Mouse (Mus musculus): ENCODE data around the gene Pcgf3.

DNA sequence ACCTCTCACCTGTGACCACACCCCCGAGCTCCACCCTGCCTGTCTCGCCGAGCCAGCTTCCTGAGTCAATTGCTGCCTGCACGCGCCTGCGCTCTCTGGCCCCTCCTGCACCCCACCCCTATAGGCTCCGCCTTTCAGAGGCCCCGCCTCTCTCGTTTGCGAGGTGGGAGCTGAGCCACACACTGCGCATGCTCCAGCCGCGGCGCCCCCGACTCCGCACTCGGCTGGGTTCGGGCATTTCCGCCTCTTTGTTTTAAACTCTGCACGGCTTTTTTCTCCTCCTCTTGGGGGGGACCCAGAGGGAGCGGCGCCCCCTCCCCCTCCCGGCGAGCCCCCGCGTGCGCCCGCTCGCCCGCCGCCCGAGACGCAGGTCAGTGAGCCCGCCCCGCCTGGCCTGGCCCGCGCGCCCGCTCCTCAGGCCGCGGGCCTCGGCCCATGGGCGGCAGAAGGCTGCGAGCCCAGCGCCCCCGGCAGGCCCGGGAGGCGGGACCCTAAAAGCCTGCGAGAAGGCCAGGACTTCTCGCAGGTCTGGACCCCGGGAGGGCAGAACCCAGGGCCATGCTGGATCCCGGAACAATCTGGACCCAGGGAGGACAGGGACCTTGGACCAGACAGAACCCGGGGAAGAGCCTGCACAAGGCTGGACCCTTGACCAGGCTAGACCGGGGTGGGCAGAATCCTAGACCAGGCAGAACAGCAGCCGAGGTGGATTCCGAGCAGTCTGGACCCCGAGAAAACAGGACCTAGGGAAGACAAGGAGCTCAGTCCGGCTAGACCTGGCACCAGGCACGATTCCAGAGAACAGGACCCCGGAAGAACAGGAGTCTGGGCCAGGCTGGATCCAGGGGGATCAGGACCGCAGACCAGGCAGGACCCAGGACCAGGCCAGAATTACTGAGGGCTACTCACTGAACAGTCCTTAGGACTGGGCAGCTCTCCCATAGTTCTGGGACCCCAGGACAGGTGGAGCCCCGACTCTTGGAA lies at the start of gene Pcgf3:
- TF ChIP-seq POLR2A (IDR thresholded peaks at IDR 0.05; ENCODE audit: low read depth, low read length) (no peak), CTCF (conservative IDR thresholded peaks at IDR 0.05; ENCODE audit: insufficient read depth, insufficient read length, low read depth, low read length) (no peak)

All from kidney, adult 2 months (tissue).